Mouse (Mus musculus): ENCODE measurements around the gene Tns2. TPM values are rescaled to one million over a fixed set of nuclear protein-coding genes. Genes with fewer than 3 reads are reported as not detected.
"Not testable (repeated sequence)": the region's sequence is repeated elsewhere in the genome, so short reads cannot be mapped to it uniquely, and the experiment has no call there.

Tns2 gene
- polyA plus RNA-seq, 1 experiment from 2014 or later, result 10.5 TPM

- Histone ChIP-seq H3K4me3 (no peak within 1 kb of the TSS), H3K9ac (no peak within 1 kb of the TSS), H3K27me3 (peaks cover 8% of the 10 kb centered on the region), H3K4me1 (replicated peaks) (peaks cover 7% of the 10 kb centered on the region; the same call in 1 of the 2 replicates), H3K4me2 (no peak within 1 kb of the TSS), H3K9me3 (no peaks in the 10 kb centered on the region), H3K36me3 (no peaks in the 10 kb centered on the region), H3K27ac (replicated peaks) (no peak within 1 kb of the TSS)
- ATAC-seq (ENCODE audit: low read depth), result no peak
- WGBS, result 63% methylated on average over 20 of the region's 20 CpGs
Measured at GRCm38 (mm10) chr15:102150301-102151135, 50.3 kb downstream of the Tns2 start, which contains the start of gene Soat2. Gene Soat2, plus strand, starts transcription at chr15:102150526.

- H3K36me3 ChIP-seq, result no peaks in the 10 kb centered on the region
- no peak overlapping the region for H3K4me2 ChIP-seq
- 18% methylated on average over 4 of the region's 4 CpGs for WGBS
- no peaks in the 10 kb centered on the region for H3K9me3 ChIP-seq
- H3K4me1 ChIP-seq (replicated peaks), result peaks cover 12% of the 10 kb centered on the region; the same call in 1 of the 2 replicates
- no peak overlapping the region for H3K9ac ChIP-seq
- H3K27ac ChIP-seq (replicated peaks), result no peak overlapping the region
- H3K4me3 ChIP-seq, result no peak overlapping the region
- no peak for ATAC-seq (ENCODE audit: low read depth)
- H3K27me3 ChIP-seq, result no peaks in the 10 kb centered on the region
Measured at GRCm38 (mm10) chr15:102152646-102153045, 52.4 kb downstream of the Tns2 start.

GRCm38 (mm10) chr15:102155006-102155405 is 54.8 kb downstream of the Tns2 start:
- not testable (repeated sequence) for H3K4me3 ChIP-seq; H3K9ac ChIP-seq; H3K9me3 ChIP-seq; H3K36me3 ChIP-seq; H3K4me2 ChIP-seq; ATAC-seq (ENCODE audit: low read depth); H3K27ac ChIP-seq (replicated peaks); H3K27me3 ChIP-seq
- peaks cover 12% of the 10 kb centered on the region; the same call in 1 of the 2 replicates for H3K4me1 ChIP-seq (replicated peaks)
- 88% methylated on average over 6 of the region's 6 CpGs for WGBS

GRCm38 (mm10) chr15:102156836-102157235 is 56.6 kb downstream of the Tns2 start:
- no peak overlapping the region for H3K27ac ChIP-seq (replicated peaks)
- H3K4me2 ChIP-seq, result no peak overlapping the region
- H3K4me1 ChIP-seq (replicated peaks), result peaks cover 12% of the 10 kb centered on the region; the same call in 1 of the 2 replicates
- 37% methylated on average over 20 of the region's 20 CpGs for WGBS
- H3K27me3 ChIP-seq, result no peaks in the 10 kb centered on the region
- ATAC-seq (ENCODE audit: low read depth), result no peak
- no peak overlapping the region for H3K9ac ChIP-seq
- H3K9me3 ChIP-seq, result no peaks in the 10 kb centered on the region
- H3K4me3 ChIP-seq, result no peak overlapping the region
- no peaks in the 10 kb centered on the region for H3K36me3 ChIP-seq

- WGBS, result 67% methylated on average over 26 of the region's 27 CpGs
- H3K27me3 ChIP-seq, result no peaks in the 10 kb centered on the region
- no peak overlapping the region for H3K4me2 ChIP-seq
- no peak overlapping the region for H3K27ac ChIP-seq (replicated peaks)
- no peaks in the 10 kb centered on the region for H3K36me3 ChIP-seq
- H3K4me1 ChIP-seq (replicated peaks), result peaks cover 5% of the 10 kb centered on the region; the same call in 1 of the 2 replicates
- no peak overlapping the region for H3K4me3 ChIP-seq
- H3K9me3 ChIP-seq, result no peaks in the 10 kb centered on the region
- no peak for ATAC-seq (ENCODE audit: low read depth)
- H3K9ac ChIP-seq, result no peak overlapping the region
Measured at GRCm38 (mm10) chr15:102160415-102161060, 60.3 kb downstream of the Tns2 start.

- 70% methylated on average over 3 of the region's 3 CpGs for whole genome bisulfite sequencing
- H3K9ac ChIP-seq, result no peak overlapping the region
- no peak for ATAC-seq (ENCODE audit: low read depth)
- H3K36me3 ChIP-seq, result no peaks in the 10 kb centered on the region
- H3K27me3 ChIP-seq, result no peaks in the 10 kb centered on the region
- H3K9me3 ChIP-seq, result no peaks in the 10 kb centered on the region
- H3K4me3 ChIP-seq, result no peak overlapping the region
- H3K4me2 ChIP-seq, result no peak overlapping the region
- no peak overlapping the region for H3K27ac ChIP-seq (replicated peaks)
- H3K4me1 ChIP-seq (replicated peaks), result no peaks in the 10 kb centered on the region
Measured at GRCm38 (mm10) chr15:102163900-102164693, 63.9 kb downstream of the Tns2 start.

- H3K9ac ChIP-seq, result no peak overlapping the region
- 63% methylated on average over 6 of the region's 6 CpGs for WGBS
- H3K4me1 ChIP-seq (replicated peaks), result no peaks in the 10 kb centered on the region
- H3K4me2 ChIP-seq, result no peak overlapping the region
- no peaks in the 10 kb centered on the region for H3K9me3 ChIP-seq
- no peaks in the 10 kb centered on the region for H3K27me3 ChIP-seq
- H3K36me3 ChIP-seq, result no peaks in the 10 kb centered on the region
- ATAC-seq (ENCODE audit: low read depth), result no peak
- H3K4me3 ChIP-seq, result no peak overlapping the region
- H3K27ac ChIP-seq (replicated peaks), result no peak overlapping the region
Measured at GRCm38 (mm10) chr15:102165468-102166100, 65.4 kb downstream of the Tns2 start.

Other genes starting within 250 kb of the Tns2 start
- 7.0 and 8.6 TPM in 2 replicates for gene Krt1, start 249.6 kb upstream of the Tns2 start, polyA plus RNA-seq (2015; fragmentation: Nextera tagmentation; extraction: Ambion mirVana)
- 0.12 and 0.13 TPM in 2 replicates for gene Krt77, start 230.7 kb upstream of the Tns2 start, polyA plus RNA-seq (2015; fragmentation: Nextera tagmentation; extraction: Ambion mirVana)
- not detected in 2 replicates for gene Krt76, start 207.5 kb upstream of the Tns2 start, polyA plus RNA-seq (2015; fragmentation: Nextera tagmentation; extraction: Ambion mirVana)
- gene Krt4, start 175.7 kb upstream of the Tns2 start, polyA plus RNA-seq (2015; fragmentation: Nextera tagmentation; extraction: Ambion mirVana), result 0.11 TPM in 1 of 2 replicates, not detected in the other
- gene Krt79, start 160.1 kb upstream of the Tns2 start, polyA plus RNA-seq (2015; fragmentation: Nextera tagmentation; extraction: Ambion mirVana), result 0.32 TPM in 2 replicates
- gene Krt78, start 146.1 kb upstream of the Tns2 start, polyA plus RNA-seq (2015; fragmentation: Nextera tagmentation; extraction: Ambion mirVana), result not detected in 2 replicates
- 0.82 and 4.3 TPM in 2 replicates for gene Krt8, start 95.9 kb upstream of the Tns2 start, polyA plus RNA-seq (2015; fragmentation: Nextera tagmentation; extraction: Ambion mirVana)
- 1.4 and 3.8 TPM in 2 replicates for gene Krt18, start 72.2 kb upstream of the Tns2 start, polyA plus RNA-seq (2015; fragmentation: Nextera tagmentation; extraction: Ambion mirVana)
- gene Eif4b, start 26.6 kb upstream of the Tns2 start, polyA plus RNA-seq (2015; fragmentation: Nextera tagmentation; extraction: Ambion mirVana), result 81.2 and 90.3 TPM in 2 replicates
- 54.1 and 55.9 TPM in 2 replicates for gene Spryd3, start 35.8 kb downstream of the Tns2 start, polyA plus RNA-seq (2015; fragmentation: Nextera tagmentation; extraction: Ambion mirVana)
- 0.36 and 1.2 TPM in 2 replicates for gene Igfbp6, start 43.9 kb downstream of the Tns2 start, polyA plus RNA-seq (2015; fragmentation: Nextera tagmentation; extraction: Ambion mirVana)
- 0.11 TPM in 1 of 2 replicates, not detected in the other for gene Soat2, start 50.1 kb downstream of the Tns2 start, polyA plus RNA-seq (2015; fragmentation: Nextera tagmentation; extraction: Ambion mirVana)
- 64.8 and 67.9 TPM in 2 replicates for gene Zfp740, start 102.8 kb downstream of the Tns2 start, polyA plus RNA-seq (2015; fragmentation: Nextera tagmentation; extraction: Ambion mirVana)
- gene Csad, start 104.3 kb downstream of the Tns2 start, polyA plus RNA-seq (2015; fragmentation: Nextera tagmentation; extraction: Ambion mirVana), result 35.9 and 38.8 TPM in 2 replicates
- 0.30 and 1.7 TPM in 2 replicates for gene Itgb7, start 131.5 kb downstream of the Tns2 start, polyA plus RNA-seq (2015; fragmentation: Nextera tagmentation; extraction: Ambion mirVana)
- gene Rarg, start 157.1 kb downstream of the Tns2 start, polyA plus RNA-seq (2015; fragmentation: Nextera tagmentation; extraction: Ambion mirVana), result 8.5 and 12.5 TPM in 2 replicates
- gene Gm9918, start 170.2 kb downstream of the Tns2 start, polyA plus RNA-seq (2015; fragmentation: Nextera tagmentation; extraction: Ambion mirVana), result 0.14 TPM in 1 of 2 replicates, not detected in the other
- 52.0 and 54.0 TPM in 2 replicates for gene Mfsd5, start 179.0 kb downstream of the Tns2 start, polyA plus RNA-seq (2015; fragmentation: Nextera tagmentation; extraction: Ambion mirVana)
- gene Espl1, start 195.9 kb downstream of the Tns2 start, polyA plus RNA-seq (2015; fragmentation: Nextera tagmentation; extraction: Ambion mirVana), result 5.6 and 7.5 TPM in 2 replicates
- gene Pfdn5, start 225.7 kb downstream of the Tns2 start, polyA plus RNA-seq (2015; fragmentation: Nextera tagmentation; extraction: Ambion mirVana), result 438 and 480 TPM in 2 replicates
- gene Myg1, start 231.3 kb downstream of the Tns2 start, polyA plus RNA-seq (2015; fragmentation: Nextera tagmentation; extraction: Ambion mirVana), result 74.0 and 82.6 TPM in 2 replicates

Measured in neural tube, embryonic 13.5 days (tissue).